Mouse (Mus musculus) CH12.LX (cell line): ENCODE measurements around the gene Gtf3c1. TPM values are rescaled to one million over a fixed set of nuclear protein-coding genes. Genes with fewer than 3 reads are reported as not detected.

Experiments
- DNase-seq: peaks from one replicate; pipeline ENCODE4 v3.0.0-alpha.2; 2013; ENCODE audit errors: extremely low read depth
- H3K27ac ChIP-seq: 2 replicates; pipeline ENCODE4 v1.5.1; 2012; ENCODE audit warnings: low read depth, mild to moderate bottlenecking, control low read depth, moderate library complexity; ENCODE audit not compliant: insufficient read depth
- H3K27me3 ChIP-seq: replicated peaks from 2 replicates; pipeline ENCODE3; 2012; ENCODE audit warnings: inconsistent platforms
- H3K36me3 ChIP-seq, 2 experiments: replicated peaks in 1 of 2; 2 replicates each; pipeline versions ENCODE3 to v1.6.1; 2012; ENCODE audit warnings: inconsistent platforms in 1 of 2, low read length in 1 of 2, mild to moderate bottlenecking in 1 of 2, mixed read lengths in 1 of 2, moderate library complexity in 1 of 2; ENCODE audit not compliant: control insufficient read depth in 1 of 2, insufficient read depth in 1 of 2
- H3K4me1 ChIP-seq, 2 experiments: 2 replicates each; pipeline ENCODE4 v1.6.1; 2012; ENCODE audit warnings: inconsistent platforms in 1 of 2, moderate library complexity in 1 of 2; ENCODE audit not compliant: insufficient read depth in 2 of 2, control insufficient read depth in 1 of 2
- H3K4me2 ChIP-seq: 2 replicates; pipeline ENCODE4 v1.6.1; 2012; ENCODE audit warnings: low read depth, mild to moderate bottlenecking, control low read depth; ENCODE audit not compliant: poor library complexity, insufficient read depth, severe bottlenecking
- H3K4me3 ChIP-seq, 3 experiments: fragments of 150-350 bp in 1 of 3; sonication (generic) in 1 of 3; replicated peaks in 1 of 3; 2 replicates each; pipeline versions ENCODE3 to v1.5.1; 2011 to 2012; ENCODE audit warnings: low read depth in 2 of 3, low read length in 2 of 3, mild to moderate bottlenecking in 2 of 3, moderate library complexity in 2 of 3, control low read depth in 1 of 3, improper control_type of control experiment in 1 of 3, inconsistent platforms in 1 of 3, mixed read lengths in 1 of 3; ENCODE audit not compliant: poor library complexity in 1 of 3
- H3K79me2 ChIP-seq: replicated peaks from 2 replicates; pipeline ENCODE4 v1.6.1; 2012; ENCODE audit warnings: mild to moderate bottlenecking, moderate library complexity; ENCODE audit not compliant: control insufficient read depth, poor library complexity, insufficient read depth, severe bottlenecking; ENCODE audit errors: extremely low read depth
- H3K9ac ChIP-seq: 2 replicates; pipeline ENCODE4 v1.6.1; 2012; ENCODE audit warnings: low read depth, mild to moderate bottlenecking, control low read depth, moderate library complexity; ENCODE audit not compliant: insufficient read depth
- H3K9me3 ChIP-seq: replicated peaks from 2 replicates; pipeline ENCODE3; 2012; ENCODE audit warnings: low read length, inconsistent platforms, mixed read lengths
- BHLHE40 ChIP-seq: IDR thresholded peaks from 2 replicates; pipeline ENCODE4 v1.6.1; 2011; ENCODE audit warnings: mild to moderate bottlenecking, low read depth, low read length, improper control_type of control experiment
- CHD2 ChIP-seq: IDR thresholded peaks from 2 replicates; pipeline ENCODE4 v1.6.1; 2011; ENCODE audit warnings: low read length, improper control_type of control experiment
- CTCF ChIP-seq, 2 experiments: IDR thresholded peaks in 1 of 2; conservative IDR thresholded peaks in 1 of 2; 2 replicates each; pipeline ENCODE4 v1.5.1; 2011 to 2012; ENCODE audit warnings: low read depth in 2 of 2, low read length in 2 of 2, improper control_type of control experiment in 1 of 2, inconsistent platforms in 1 of 2, mild to moderate bottlenecking in 1 of 2, moderate library complexity in 1 of 2
- E2F4 ChIP-seq: IDR thresholded peaks from 2 replicates; pipeline ENCODE4 v1.6.1; 2011; ENCODE audit warnings: low read depth, low read length, improper control_type of control experiment; ENCODE audit not compliant: insufficient replicate concordance
- ELF1 ChIP-seq: IDR thresholded peaks from 2 replicates; pipeline ENCODE4 v1.6.1; 2014; ENCODE audit warnings: low read depth, mild to moderate bottlenecking, inconsistent platforms, low read length, improper control_type of control experiment
- EP300 ChIP-seq: IDR thresholded peaks from 2 replicates; pipeline ENCODE4 v1.6.1; 2011; ENCODE audit warnings: low read length, improper control_type of control experiment
- ETS1 ChIP-seq: conservative IDR thresholded peaks from 2 replicates; pipeline ENCODE4 v1.6.1; 2012; ENCODE audit warnings: low read depth, mild to moderate bottlenecking, inconsistent platforms, low read length, improper control_type of control experiment, moderate library complexity
- GABPA ChIP-seq: IDR thresholded peaks from 2 replicates; pipeline ENCODE4 v1.6.1; 2012; ENCODE audit warnings: low read depth, low read length, improper control_type of control experiment, inconsistent platforms; ENCODE audit not compliant: insufficient replicate concordance
- IRF4 ChIP-seq: IDR thresholded peaks from 2 replicates; pipeline ENCODE4 v1.6.1; 2014; ENCODE audit warnings: low read depth, mild to moderate bottlenecking, inconsistent platforms, low read length, improper control_type of control experiment
- JUN ChIP-seq: IDR thresholded peaks from 2 replicates; pipeline ENCODE4 v1.6.1; 2011; ENCODE audit warnings: low read depth, mild to moderate bottlenecking, low read length, improper control_type of control experiment, moderate library complexity; ENCODE audit not compliant: insufficient read depth
- KAT2A ChIP-seq: IDR thresholded peaks from 2 replicates; pipeline ENCODE4 v1.6.1; 2012; ENCODE audit warnings: low read length, improper control_type of control experiment, inconsistent platforms; ENCODE audit not compliant: insufficient replicate concordance
- MYC ChIP-seq: IDR thresholded peaks from 2 replicates; pipeline ENCODE4 v1.6.1; 2011; ENCODE audit warnings: low read depth, mild to moderate bottlenecking, improper control_type of control experiment, low read length
- NELFE ChIP-seq: IDR thresholded peaks from 2 replicates; pipeline ENCODE4 v1.6.1; 2011; ENCODE audit warnings: low read depth, low read length, improper control_type of control experiment
- NRF1 ChIP-seq: IDR thresholded peaks from 2 replicates; pipeline ENCODE4 v1.6.1; 2014; ENCODE audit warnings: low read depth, mild to moderate bottlenecking, inconsistent platforms, low read length, improper control_type of control experiment, moderate library complexity
- RCOR1 ChIP-seq: conservative IDR thresholded peaks from 2 replicates; pipeline ENCODE4 v1.6.1; 2012; ENCODE audit warnings: low read depth, mild to moderate bottlenecking, inconsistent platforms, low read length, improper control_type of control experiment
- TBP ChIP-seq: conservative IDR thresholded peaks from 2 replicates; pipeline ENCODE4 v1.6.1; 2011; ENCODE audit warnings: low read depth, low read length, improper control_type of control experiment
- UBTF ChIP-seq: IDR thresholded peaks from 2 replicates; pipeline ENCODE4 v1.6.1; 2012; ENCODE audit warnings: low read depth, mild to moderate bottlenecking, inconsistent platforms, low read length, improper control_type of control experiment, moderate library complexity
- ZC3H11A ChIP-seq: IDR thresholded peaks from 2 replicates; pipeline ENCODE4 v1.6.1; 2012; ENCODE audit warnings: low read depth, mild to moderate bottlenecking, inconsistent platforms, low read length, improper control_type of control experiment
- ZKSCAN1 ChIP-seq: IDR thresholded peaks from 2 replicates; pipeline ENCODE4 v1.6.1; 2012; ENCODE audit warnings: low read depth, inconsistent platforms, low read length, improper control_type of control experiment, borderline replicate concordance
- ZMIZ1 ChIP-seq: IDR thresholded peaks from 2 replicates; pipeline ENCODE4 v1.6.1; 2012; ENCODE audit warnings: low read depth, mild to moderate bottlenecking, inconsistent platforms, low read length, improper control_type of control experiment
- ZNF384 ChIP-seq: IDR thresholded peaks from 2 replicates; pipeline ENCODE4 v1.6.1; 2012; ENCODE audit warnings: low read depth, low read length, improper control_type of control experiment, inconsistent platforms
- dilution Hi-C: fragments of 300-500 bp; cut with MboI; formaldehyde crosslinking; loops from 2 replicates; pipeline ENCODE4 v1.14.3; 2020; ENCODE audit warnings: low sequenced_read_pairs; ENCODE audit not compliant: extremely low pct_unique_long_range_greater_than_20kb, extremely low pct_ligation_motif_present
- in situ Hi-C: fragments of 300-500 bp; cut with MboI; formaldehyde crosslinking; loops from 3 replicates; pipeline ENCODE4 v1.14.3; 2019; ENCODE audit warnings: low sequenced_read_pairs, low pct_ligation_motif_present, low pct_unique_long_range_greater_than_20kb, mixed read lengths
- polyA plus RNA-seq: library from polyadenylated mRNA; unstranded; fragments of >175 nt; gene quantifications from 2 replicates; pipeline ENCODE4 v1.2.1, GENCODE M21; 2012; ENCODE audit warnings: low read depth; ENCODE audit not compliant: insufficient read length
- total RNA-seq, 2 experiments: library from RNA; depleted of rRNA; stranded (reverse); fragments of 300-350 nt in 1 of 2; fragments of >200 nt in 1 of 2; gene quantifications; 2 replicates each; pipeline ENCODE4 v1.2.3; 2012 to 2014

The Gtf3c1 gene
- total and polyA plus RNA-seq, 3 experiments: 20.2 to 48.4 (median 46.8) TPM

- no peak overlapping the region for H3K9ac ChIP-seq
- dilution Hi-C loops: no loop called here
- H3K9me3 ChIP-seq: no peaks in the 10 kb centered on the region
- DNase-seq: no peak
- in situ Hi-C loops: no loop called here
- H3K79me2 ChIP-seq: no peaks in the 10 kb centered on the region
- H3K27ac ChIP-seq: no peak overlapping the region
- H3K4me3 ChIP-seq: no peak overlapping the region
- H3K27me3 ChIP-seq: no peaks in the 10 kb centered on the region
- TF ChIP-seq ELF1 (no peak), ETS1 (no peak), KAT2A (no peak), E2F4 (no peak)
- no peak overlapping the region for H3K4me2 ChIP-seq
- no peaks in the 10 kb centered on the region for H3K4me1 ChIP-seq
- no peaks in the 10 kb centered on the region for H3K36me3 ChIP-seq
Observed at GRCm38 (mm10) chr7:125746621-125747315, 39.2 kb upstream of the Gtf3c1 start.

GRCm38 (mm10) chr7:125744774-125745173 is 37.2 kb upstream of the Gtf3c1 start:
- Histone ChIP-seq H3K4me2 (no peak overlapping the region), H3K9ac (no peak overlapping the region), H3K36me3 (no peaks in the 10 kb centered on the region), H3K27ac (no peak overlapping the region), H3K9me3 (no peaks in the 10 kb centered on the region), H3K79me2 (no peaks in the 10 kb centered on the region), H3K4me1 (0 out of 4 replicates have a peak, but pooled peaks cover 2 to 3% of the 10 kb centered on the region in 2 experiments), H3K4me3 (no peak overlapping the region), H3K27me3 (no peaks in the 10 kb centered on the region)
- in situ Hi-C loops (no loop called here), dilution Hi-C loops (no loop called here)
- TF ChIP-seq MYC (no peak), ETS1 (no peak), NRF1 (no peak), KAT2A (no peak)
- no peak for DNase-seq

- no peak overlapping the region for H3K4me3 ChIP-seq
- no peak for DNase-seq
- in situ Hi-C loops: no loop called here
- dilution Hi-C loops: no loop called here
- H3K4me2 ChIP-seq: no peak overlapping the region
- no peaks in the 10 kb centered on the region for H3K79me2 ChIP-seq
- TF ChIP-seq ZMIZ1 (no peak), NELFE (no peak), ZKSCAN1 (no peak), KAT2A (no peak), ZNF384 (no peak), TBP (no peak), EP300 (no peak), NRF1 (no peak), UBTF (no peak), ETS1 (no peak), E2F4 (no peak), BHLHE40 (no peak), RCOR1 (no peak), JUN (no peak), IRF4 (no peak), ZC3H11A (no peak), CHD2 (no peak), GABPA (no peak), CTCF (conservative IDR thresholded peaks at IDR 0.05 in 1 of 2, IDR thresholded peaks at IDR 0.05 in 1 of 2; ENCODE audit: low read depth in 2 of 2, low read length in 2 of 2) (no peak), MYC (no peak)
- H3K9me3 ChIP-seq: no peaks in the 10 kb centered on the region
- no peak overlapping the region for H3K27ac ChIP-seq
- no peaks in the 10 kb centered on the region for H3K27me3 ChIP-seq
- 0 out of 4 replicates have a peak, but pooled peaks cover 2 to 5% of the 10 kb centered on the region in 2 experiments for H3K4me1 ChIP-seq
- no peak overlapping the region for H3K9ac ChIP-seq
- H3K36me3 ChIP-seq: no peaks in the 10 kb centered on the region
Observed at GRCm38 (mm10) chr7:125741271-125741703, 33.7 kb upstream of the Gtf3c1 start.
